Comparison of ENCODE assay signal across 10 mouse cellular contexts in genomic region chr2:120268635-120269034, GRCm38 (mm10). TPM values are rescaled to one million over a fixed set of nuclear protein-coding genes. Genes with fewer than 3 reads are reported as not detected.
A peak's percentile ranks its signal among the peaks of the same experiment; 100 is the strongest.
DNase-seq lines count a peak whose midpoint lies in the region; ATAC-seq and TF ChIP-seq lines count a peak whose summit lies in the region.
"Had no signal": no experiment of that assay in that cellular context is flagged by ENCODE, and none has a peak within 500 bp of the region (broad histone marks: within the 10 kb centered on the region; RNA-seq: fewer than 3 reads in every experiment).

No protein-coding gene starts in this region.

- H3K9me3 ChIP-seq in embryonic facial prominence, embryonic 11.5 days (replicated peaks; ENCODE audit: control insufficient read depth, low read length): no peaks in the 10 kb centered on the region
- H3K9me3 ChIP-seq in liver, postnatal 0 days (ENCODE audit: low read length): no peaks in the 10 kb centered on the region
- H3K9me3 ChIP-seq: G1E had no signal

- no peaks in the 10 kb centered on the region; the same call in 1 of the 2 replicates for H3K4me1 ChIP-seq in embryonic facial prominence, embryonic 11.5 days (ENCODE audit: control insufficient read depth, insufficient read depth, low read length)
- H3K4me1 ChIP-seq in liver, postnatal 0 days (ENCODE audit: insufficient read depth): no peaks in the 10 kb centered on the region

- H3K27ac ChIP-seq in gastrocnemius, adult 2 months: no peak overlapping the region
- H3K27ac ChIP-seq in embryonic facial prominence, embryonic 11.5 days (replicated peaks; ENCODE audit: low read depth, low read length): no peak overlapping the region
- H3K27ac ChIP-seq in liver, postnatal 0 days (ENCODE audit: low read depth): no peak overlapping the region

- intact Hi-C loops in gastrocnemius, adult 2 months (cut with DNase I): no loop called here
- intact Hi-C loops in gastrocnemius, postnatal 36 days (cut with DNase I): loop anchor here (5.0 kb wide), 1 partner anchor 91 kb away; no protein-coding TSS in a partner anchor

- no peaks in the 10 kb centered on the region for H3K27me3 ChIP-seq in embryonic facial prominence, embryonic 11.5 days (ENCODE audit: control insufficient read depth, insufficient read depth, low read length)
- H3K27me3 ChIP-seq in liver, postnatal 0 days (ENCODE audit: insufficient read depth, low read length): no peaks in the 10 kb centered on the region

- 4% methylated on average over 9 of the region's 9 CpGs for WGBS in embryonic facial prominence, embryonic 11.5 days
- WGBS in liver, postnatal 0 days (ENCODE audit: insufficient replicate concordance): 5% methylated on average over 9 of the region's 9 CpGs

- H3K4me2 ChIP-seq in embryonic facial prominence, embryonic 11.5 days (ENCODE audit: low read depth, low read length): peak overlapping the region; percentile 21
- no peak overlapping the region for H3K4me2 ChIP-seq in liver, postnatal 0 days (ENCODE audit: low read depth, low read length)

- no peak for DNase-seq in gastrocnemius, adult 2 months
- DNase-seq in gastrocnemius, postnatal 36 days: no peak
- DNase-seq in 416B (ENCODE audit: low read depth): peak; percentile 24
- DNase-seq in embryonic facial prominence, embryonic 11.5 days (ENCODE audit: low spot score): peak; percentile 48
- DNase-seq in liver, postnatal 0 days: no peak
- DNase-seq in thymus, postnatal 4 days: peak; percentile 57
- DNase-seq in cerebellum, postnatal 4 days (ENCODE audit: low spot score in 2 of 2): no peak

- H3K4me3 ChIP-seq in gastrocnemius, adult 2 months: no peak overlapping the region
- H3K4me3 ChIP-seq in embryonic facial prominence, embryonic 11.5 days (ENCODE audit: low read depth, low read length): no peak overlapping the region
- no peak overlapping the region for H3K4me3 ChIP-seq in liver, postnatal 0 days (ENCODE audit: low read depth, low read length)

- ATAC-seq in embryonic facial prominence, embryonic 11.5 days (replicated peaks; ENCODE audit: insufficient number of reproducible peaks, low FRiP score, low TSS enrichment, low read depth): 0 out of 2 replicates have a peak, but pooled peaks have one; percentile 41
- no peak for ATAC-seq in liver, postnatal 0 days
- no peak for ATAC-seq in megakaryocyte, adult 5-6 weeks (ENCODE audit: poor library complexity, severe bottlenecking)

- H3K36me3 ChIP-seq in embryonic facial prominence, embryonic 11.5 days (replicated peaks; ENCODE audit: control insufficient read depth, insufficient read depth, low read depth, low read length): no peaks in the 10 kb centered on the region
- H3K36me3 ChIP-seq in liver, postnatal 0 days (replicated peaks; ENCODE audit: insufficient read depth, low read length): no peaks in the 10 kb centered on the region
- H3K36me3 ChIP-seq: G1E had no signal

- peak; percentile 2; the same call in 1 of the 2 replicates for TF ChIP-seq CTCF in gastrocnemius, adult 2 months (IDR thresholded peaks at IDR 0.05)
- TF ChIP-seq CTCF in liver, postnatal 0 days (IDR thresholded peaks at IDR 0.05; ENCODE audit: low read depth): peak; percentile 31

- peak overlapping the region; percentile 32; the same call in 1 of the 2 replicates for H3K9ac ChIP-seq in embryonic facial prominence, embryonic 11.5 days (replicated peaks; ENCODE audit: low read length)
- no peak overlapping the region for H3K9ac ChIP-seq in liver, postnatal 0 days (replicated peaks)

- TF ChIP-seq EP300 in liver, postnatal 0 days (IDR thresholded peaks at IDR 0.05; ENCODE audit: low read depth): no peak

RNA-seq across cellular contexts. Expression of gene Pla2g4d, which starts 20.4 kb away (rescaled TPM):
- total RNA-seq in gastrocnemius, adult 2 months (2021): not detected
- total RNA-seq in gastrocnemius, postnatal 36 days (2021): not detected
- polyA plus RNA-seq in embryonic facial prominence, embryonic 11.5 days (2014; fragmentation: Nextera tagmentation; extraction: Ambion mirVana): 0.08 TPM in 1 of 2 replicates, not detected in the other
- polyA plus RNA-seq in liver, postnatal 0 days (2015; fragmentation: Nextera tagmentation; extraction: Ambion mirVana): not detected in 2 replicates
- not detected in 2 replicates for total RNA-seq in megakaryocyte, adult 5-6 weeks (2015)
- not detected in 2 replicates for total RNA-seq in megakaryocyte, adult 5-6 weeks (2017)
- polyA plus RNA-seq: G1E had no signal

RNA-seq across cellular contexts. Expression of gene Pla2g4e, which starts 23.5 kb away (rescaled TPM):
- total RNA-seq in gastrocnemius, adult 2 months (2021): 10 to 100 TPM; 27.8 to 31.8 TPM
- 10 to 100 TPM; 29.5 to 29.6 TPM for total RNA-seq in gastrocnemius, postnatal 36 days (2021)
- not detected in 2 replicates for polyA plus RNA-seq in embryonic facial prominence, embryonic 11.5 days (2014; fragmentation: Nextera tagmentation; extraction: Ambion mirVana)
- polyA plus RNA-seq in liver, postnatal 0 days (2015; fragmentation: Nextera tagmentation; extraction: Ambion mirVana): not detected in 2 replicates
- not detected in 2 replicates for total RNA-seq in megakaryocyte, adult 5-6 weeks (2015)
- total RNA-seq in megakaryocyte, adult 5-6 weeks (2017): not detected in 2 replicates
- polyA plus RNA-seq: G1E had no signal

RNA-seq across cellular contexts. Expression of gene Pla2g4f, which starts 45.3 kb away (rescaled TPM):
- not detected for total RNA-seq in gastrocnemius, adult 2 months (2021)
- not detected for total RNA-seq in gastrocnemius, postnatal 36 days (2021)
- polyA plus RNA-seq in embryonic facial prominence, embryonic 11.5 days (2014; fragmentation: Nextera tagmentation; extraction: Ambion mirVana): not detected in 2 replicates
- not detected in 2 replicates for polyA plus RNA-seq in liver, postnatal 0 days (2015; fragmentation: Nextera tagmentation; extraction: Ambion mirVana)
- not detected in 2 replicates for total RNA-seq in megakaryocyte, adult 5-6 weeks (2015)
- total RNA-seq in megakaryocyte, adult 5-6 weeks (2017): 0.15 TPM in 1 of 2 replicates, not detected in the other
- total RNA-seq: left cerebral cortex, postnatal 10 days had no signal

Comparison
In these comparisons a context has a peak if more than half of its experiments do, and no peak if none do; other contexts are left out.
1. DNase-seq: peak in 416B (single experiment), embryonic facial prominence, embryonic 11.5 days (single experiment) and thymus, postnatal 4 days (single experiment); none in gastrocnemius, adult 2 months (single experiment), gastrocnemius, postnatal 36 days (0 of 2), liver, postnatal 0 days (single experiment) and cerebellum, postnatal 4 days (0 of 2).
2. RNA of gene Pla2g4e, which starts 23.5 kb away (total RNA-seq): 27.8 to 31.8 TPM in gastrocnemius, adult 2 months and 29.5 to 29.6 TPM in gastrocnemius, postnatal 36 days; not detected in megakaryocyte, adult 5-6 weeks; every median in the first group is over 10 times any median in the second.